Mouse (Mus musculus) heart, embryonic 12.5 days (tissue): ENCODE results near the gene Rac3. TPM values are rescaled to one million over a fixed set of nuclear protein-coding genes. Genes with fewer than 3 reads are reported as not detected.

Experiments used
- ATAC-seq: fragments of 200-750 bp; cut with Nextera tagmentation; 2 replicates; pipeline ENCODE4 v1.8.0; 2017; ENCODE audit warnings: moderate TSS enrichment, moderate library complexity; ENCODE audit not compliant: insufficient number of reproducible peaks, low FRiP score
- H3K27ac ChIP-seq: fragments of 300-500 bp; sonication (generic); 2 replicates; pipeline ENCODE4 v1.5.1; 2016; ENCODE audit warnings: mild to moderate bottlenecking, moderate library complexity; ENCODE audit not compliant: poor library complexity, severe bottlenecking
- H3K27me3 ChIP-seq: fragments of 300-500 bp; sonication (generic); replicated peaks from 2 replicates; pipeline ENCODE4 v1.6.1; 2016; ENCODE audit warnings: mild to moderate bottlenecking, moderate library complexity
- H3K36me3 ChIP-seq: fragments of 300-500 bp; sonication (generic); 2 replicates; pipeline ENCODE4 v1.6.1; 2016; ENCODE audit warnings: mild to moderate bottlenecking, moderate library complexity
- H3K4me1 ChIP-seq: fragments of 300-500 bp; sonication (generic); replicated peaks from 2 replicates; pipeline ENCODE4 v1.6.1; 2016; ENCODE audit warnings: mild to moderate bottlenecking
- H3K4me2 ChIP-seq: fragments of 300-500 bp; sonication (generic); 2 replicates; pipeline ENCODE4 v1.6.1; 2016; ENCODE audit warnings: mild to moderate bottlenecking, moderate library complexity
- H3K4me3 ChIP-seq: fragments of 300-500 bp; sonication (generic); 2 replicates; pipeline ENCODE4 v1.5.1; 2016; ENCODE audit warnings: mild to moderate bottlenecking
- H3K9ac ChIP-seq: fragments of 300-500 bp; sonication (generic); 2 replicates; pipeline ENCODE4 v1.6.1; 2016; ENCODE audit warnings: mild to moderate bottlenecking, moderate library complexity
- H3K9me3 ChIP-seq: fragments of 300-500 bp; sonication (generic); replicated peaks from 2 replicates; pipeline ENCODE4 v1.6.1; 2016; ENCODE audit warnings: mild to moderate bottlenecking, moderate library complexity
- WGBS: fragments of 180-500 bp; shearing (Covaris S2); methylation state at CpG from one replicate; pipeline ENCODE4 v1.1.7; 2016; 5-methylcytosine and 5-hydroxymethylcytosine counted together
- polyA plus RNA-seq: library from polyadenylated mRNA; unstranded; fragments of >200 nt; fragmentation: Nextera tagmentation; extraction: Ambion mirVana; gene quantifications from 2 replicates; pipeline ENCODE4 v1.2.1, GENCODE M21; 2016

The Rac3 gene
- polyA plus RNA-seq, 1 experiment from 2014 or later: 7.6 TPM

GRCm38 (mm10) chr11:120686650-120687272 lies 34.5 kb upstream of the Rac3 start:
- Histone ChIP-seq H3K36me3 (peaks cover 77% of the 10 kb centered on the region), H3K9me3 (no peaks in the 10 kb centered on the region), H3K9ac (no peak overlapping the region), H3K4me1 (peaks cover 10% of the 10 kb centered on the region; the same call in 1 of the 2 replicates), H3K27me3 (no peaks in the 10 kb centered on the region), H3K4me2 (no peak overlapping the region), H3K4me3 (no peak overlapping the region), H3K27ac (no peak overlapping the region)
- WGBS: 88% methylated on average over 20 of the region's 20 CpGs
- ATAC-seq: no peak

- ATAC-seq: no peak
- peaks cover 66% of the 10 kb centered on the region for H3K36me3 ChIP-seq
- H3K9ac ChIP-seq: no peak overlapping the region
- WGBS: 77% methylated on average over 3 of the region's 3 CpGs
- no peak overlapping the region for H3K4me3 ChIP-seq
- H3K27ac ChIP-seq: no peak overlapping the region
- no peaks in the 10 kb centered on the region for H3K9me3 ChIP-seq
- no peaks in the 10 kb centered on the region for H3K27me3 ChIP-seq
- H3K4me2 ChIP-seq: no peak overlapping the region
- H3K4me1 ChIP-seq: peaks cover 16% of the 10 kb centered on the region; the same call in 1 of the 2 replicates
Observed at GRCm38 (mm10) chr11:120689365-120689764, 31.9 kb upstream of the Rac3 start.

- Histone ChIP-seq H3K9me3 (no peaks in the 10 kb centered on the region), H3K4me1 (peaks cover 38% of the 10 kb centered on the region), H3K27ac (no peak overlapping the region), H3K36me3 (peaks cover 51% of the 10 kb centered on the region), H3K4me2 (no peak overlapping the region), H3K4me3 (no peak overlapping the region), H3K9ac (no peak overlapping the region), H3K27me3 (no peaks in the 10 kb centered on the region)
- ATAC-seq: no peak
- 90% methylated on average over 4 of the region's 4 CpGs for WGBS
Observed at GRCm38 (mm10) chr11:120692471-120693011, 28.7 kb upstream of the Rac3 start.

- Histone ChIP-seq H3K4me1 (peaks cover 47% of the 10 kb centered on the region), H3K27me3 (no peaks in the 10 kb centered on the region), H3K36me3 (peaks cover 41% of the 10 kb centered on the region), H3K9me3 (no peaks in the 10 kb centered on the region), H3K4me3 (no peak overlapping the region), H3K9ac (no peak overlapping the region), H3K27ac (no peak overlapping the region), H3K4me2 (no peak overlapping the region)
- 84% methylated on average over 3 of the region's 3 CpGs for WGBS
- no peak for ATAC-seq
Observed at GRCm38 (mm10) chr11:120693461-120693860, 27.8 kb upstream of the Rac3 start.

GRCm38 (mm10) chr11:120695184-120695583 lies 26.1 kb upstream of the Rac3 start:
- WGBS: 26% methylated on average over 4 of the region's 4 CpGs
- Histone ChIP-seq H3K4me2 (peak overlapping the region; percentile 15; the same call in 1 of the 2 replicates), H3K9ac (peak overlapping the region; percentile 37; the same call in 1 of the 2 replicates), H3K27ac (peak overlapping the region; percentile 52; the same call in 1 of the 2 replicates), H3K9me3 (no peaks in the 10 kb centered on the region), H3K4me1 (peaks cover 63% of the 10 kb centered on the region), H3K27me3 (no peaks in the 10 kb centered on the region), H3K4me3 (no peak overlapping the region), H3K36me3 (peaks cover 40% of the 10 kb centered on the region)
- peak; percentile 38; the same call in 1 of the 2 replicates for ATAC-seq

- ATAC-seq: no peak; the same call in 1 of the 2 replicates
- Histone ChIP-seq H3K36me3 (peaks cover 40% of the 10 kb centered on the region), H3K9ac (no peak overlapping the region), H3K27ac (peak overlapping the region; percentile 15), H3K4me3 (no peak overlapping the region), H3K9me3 (no peaks in the 10 kb centered on the region), H3K4me2 (no peak overlapping the region), H3K4me1 (peaks cover 63% of the 10 kb centered on the region), H3K27me3 (no peaks in the 10 kb centered on the region)
- WGBS: 52% methylated on average over 12 of the region's 12 CpGs
Observed at GRCm38 (mm10) chr11:120695641-120696040, 25.6 kb upstream of the Rac3 start.

GRCm38 (mm10) chr11:120696568-120696967 lies 24.7 kb upstream of the Rac3 start:
- WGBS: 88% methylated on average over 6 of the region's 6 CpGs
- no peaks in the 10 kb centered on the region for H3K27me3 ChIP-seq
- no peaks in the 10 kb centered on the region for H3K9me3 ChIP-seq
- no peak for ATAC-seq
- H3K27ac ChIP-seq: no peak overlapping the region
- peaks cover 63% of the 10 kb centered on the region for H3K4me1 ChIP-seq
- no peak overlapping the region for H3K9ac ChIP-seq
- H3K36me3 ChIP-seq: peaks cover 44% of the 10 kb centered on the region
- H3K4me2 ChIP-seq: no peak overlapping the region
- no peak overlapping the region for H3K4me3 ChIP-seq

GRCm38 (mm10) chr11:120697741-120698140 lies 23.5 kb upstream of the Rac3 start:
- Histone ChIP-seq H3K9me3 (no peaks in the 10 kb centered on the region), H3K27ac (peak overlapping the region; percentile 88), H3K4me3 (no peak overlapping the region), H3K4me1 (peaks cover 56% of the 10 kb centered on the region), H3K4me2 (no peak overlapping the region), H3K36me3 (peaks cover 51% of the 10 kb centered on the region), H3K9ac (0 out of 2 replicates have a peak overlapping the region, but pooled peaks have one; percentile 21), H3K27me3 (no peaks in the 10 kb centered on the region)
- WGBS: 27% methylated on average over 10 of the region's 10 CpGs
- peak; percentile 66 for ATAC-seq

GRCm38 (mm10) chr11:120703696-120704454 lies 17.4 kb upstream of the Rac3 start:
- H3K27ac ChIP-seq: peak overlapping the region; percentile 83
- 41% methylated on average over 15 of the region's 15 CpGs for WGBS
- H3K9me3 ChIP-seq: no peaks in the 10 kb centered on the region
- ATAC-seq: no peak
- H3K4me2 ChIP-seq: peak overlapping the region; percentile 37
- no peak overlapping the region for H3K4me3 ChIP-seq
- H3K9ac ChIP-seq: peak overlapping the region; percentile 41; the same call in 1 of the 2 replicates
- H3K27me3 ChIP-seq: no peaks in the 10 kb centered on the region
- peaks cover 38% of the 10 kb centered on the region for H3K36me3 ChIP-seq
- peaks cover 64% of the 10 kb centered on the region for H3K4me1 ChIP-seq

GRCm38 (mm10) chr11:120704486-120705325 lies 16.6 kb upstream of the Rac3 start:
- Histone ChIP-seq H3K27me3 (no peaks in the 10 kb centered on the region), H3K4me1 (peaks cover 55% of the 10 kb centered on the region), H3K4me3 (no peak overlapping the region), H3K27ac (peak overlapping the region; percentile 83), H3K9ac (peak overlapping the region; percentile 48), H3K9me3 (no peaks in the 10 kb centered on the region), H3K4me2 (peak overlapping the region; percentile 37), H3K36me3 (peaks cover 40% of the 10 kb centered on the region)
- 19% methylated on average over 8 of the region's 8 CpGs for WGBS
- peak; percentile 37 for ATAC-seq
